Mouse (Mus musculus): ENCODE measurements around the gene Idi2.
"Not testable (repeated sequence)": the region's sequence is repeated elsewhere in the genome, so short reads cannot be mapped to it uniquely, and the experiment has no call there.

GRCm38 (mm10) chr13:8948131-8948530 is 4.5 kb upstream of the Idi2 start, which contains the start of gene Gm9745:
- not testable (repeated sequence) for TF ChIP-seq EP300, CTCF (IDR thresholded peaks at IDR 0.05; ENCODE audit: low read depth)
